Mouse (Mus musculus): Measurements from ENCODE around the gene Myo16. TPM values are rescaled to one million over a fixed set of nuclear protein-coding genes. Genes with fewer than 3 reads are reported as not detected.

The Myo16 gene
- polyA plus RNA-seq, 1 experiment, result not detected

GRCm38 (mm10) chr8:10545890-10546289, 392.2 kb downstream of the Myo16 start:
- H3K36me3 ChIP-seq (ENCODE audit: control insufficient read depth, insufficient read depth, low read length, poor library complexity, severe bottlenecking), result no peaks in the 10 kb centered on the region
- H3K27me3 ChIP-seq (ENCODE audit: control insufficient read depth, insufficient read depth, low read length, poor library complexity, severe bottlenecking), result no peaks in the 10 kb centered on the region
- H3K4me3 ChIP-seq (ENCODE audit: low read depth, low read length), result no peak overlapping the region
- H3K9me3 ChIP-seq (replicated peaks; ENCODE audit: control insufficient read depth, insufficient read depth, low read length, poor library complexity, severe bottlenecking), result peaks cover 15% of the 10 kb centered on the region
- H3K9ac ChIP-seq (ENCODE audit: low read depth, poor library complexity, severe bottlenecking), result no peak overlapping the region
- TF ChIP-seq EP300 (IDR thresholded peaks at IDR 0.05; ENCODE audit: insufficient read depth, low read depth, low read length) (no peak), CTCF (IDR thresholded peaks at IDR 0.05; ENCODE audit: low read depth, low read length) (no peak), POLR2A (IDR thresholded peaks at IDR 0.05; ENCODE audit: insufficient read depth, low read length) (no peak)
- H3K27ac ChIP-seq (ENCODE audit: insufficient read depth, low read length), result no peak overlapping the region
- H3K4me1 ChIP-seq (ENCODE audit: control insufficient read depth, insufficient read depth, low read length), result no peaks in the 10 kb centered on the region

DNA sequence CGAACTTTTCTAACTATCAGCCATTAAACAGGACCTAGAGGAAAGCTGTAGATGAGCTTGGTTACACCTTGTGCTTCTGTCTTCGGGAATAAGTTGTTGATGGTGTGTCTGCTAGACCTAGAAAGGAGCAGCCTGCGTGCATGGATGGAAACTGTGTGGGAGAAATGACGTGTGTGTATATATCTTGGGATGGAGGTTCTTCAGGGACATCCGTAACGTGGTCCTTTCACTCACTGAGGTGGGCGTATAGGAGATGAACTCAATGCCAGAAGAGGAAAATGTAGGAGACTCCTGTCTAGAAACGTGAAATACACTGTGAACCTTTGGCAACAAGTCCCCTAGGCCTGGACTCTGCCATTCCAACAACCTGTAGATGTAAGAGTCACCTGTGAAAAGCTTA, 392.8 kb downstream of the Myo16 start:
- no peaks in the 10 kb centered on the region for H3K36me3 ChIP-seq (ENCODE audit: control insufficient read depth, insufficient read depth, low read length, poor library complexity, severe bottlenecking)
- H3K9ac ChIP-seq (ENCODE audit: low read depth, poor library complexity, severe bottlenecking), result no peak overlapping the region
- TF ChIP-seq EP300 (IDR thresholded peaks at IDR 0.05; ENCODE audit: insufficient read depth, low read depth, low read length), result no peak
- no peak for TF ChIP-seq CTCF (IDR thresholded peaks at IDR 0.05; ENCODE audit: low read depth, low read length)
- TF ChIP-seq POLR2A (IDR thresholded peaks at IDR 0.05; ENCODE audit: insufficient read depth, low read length), result no peak
- H3K9me3 ChIP-seq (replicated peaks; ENCODE audit: control insufficient read depth, insufficient read depth, low read length, poor library complexity, severe bottlenecking), result peaks cover 15% of the 10 kb centered on the region
- H3K27ac ChIP-seq (ENCODE audit: insufficient read depth, low read length), result no peak overlapping the region
- H3K27me3 ChIP-seq (ENCODE audit: control insufficient read depth, insufficient read depth, low read length, poor library complexity, severe bottlenecking), result no peaks in the 10 kb centered on the region
- H3K4me1 ChIP-seq (ENCODE audit: control insufficient read depth, insufficient read depth, low read length), result no peaks in the 10 kb centered on the region
- H3K4me3 ChIP-seq (ENCODE audit: low read depth, low read length), result no peak overlapping the region

- Histone ChIP-seq H3K27me3 (ENCODE audit: control insufficient read depth, insufficient read depth, low read length, poor library complexity, severe bottlenecking) (no peaks in the 10 kb centered on the region), H3K9me3 (replicated peaks; ENCODE audit: control insufficient read depth, insufficient read depth, low read length, poor library complexity, severe bottlenecking) (peaks cover 15% of the 10 kb centered on the region), H3K36me3 (ENCODE audit: control insufficient read depth, insufficient read depth, low read length, poor library complexity, severe bottlenecking) (no peaks in the 10 kb centered on the region), H3K4me3 (ENCODE audit: low read depth, low read length) (no peak overlapping the region), H3K27ac (ENCODE audit: insufficient read depth, low read length) (no peak overlapping the region), H3K9ac (ENCODE audit: low read depth, poor library complexity, severe bottlenecking) (no peak overlapping the region), H3K4me1 (ENCODE audit: control insufficient read depth, insufficient read depth, low read length) (no peaks in the 10 kb centered on the region)
- TF ChIP-seq EP300 (IDR thresholded peaks at IDR 0.05; ENCODE audit: insufficient read depth, low read depth, low read length) (no peak), POLR2A (IDR thresholded peaks at IDR 0.05; ENCODE audit: insufficient read depth, low read length) (no peak), CTCF (IDR thresholded peaks at IDR 0.05; ENCODE audit: low read depth, low read length) (no peak)
Measured at GRCm38 (mm10) chr8:10548003-10548584, 394.4 kb downstream of the Myo16 start.

DNA sequence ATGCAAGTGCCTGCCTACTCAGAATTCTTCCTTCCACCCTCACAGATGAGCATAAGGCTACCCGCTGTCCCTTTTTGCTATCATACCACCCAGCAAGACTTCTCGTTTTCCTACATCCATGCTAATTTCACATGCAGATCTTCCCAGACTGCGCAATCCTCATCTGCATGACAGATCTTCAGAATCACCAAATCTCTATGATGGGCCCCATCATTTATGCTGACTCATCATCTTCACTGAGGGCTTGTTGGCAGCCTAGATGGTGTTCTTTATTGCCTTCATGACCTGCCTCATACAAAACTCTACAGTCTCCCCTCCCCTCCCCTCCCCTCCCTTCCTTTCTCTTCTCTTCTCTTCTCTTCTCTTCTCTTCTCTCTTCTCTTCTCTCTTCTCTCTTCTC, 395.7 kb downstream of the Myo16 start:
- H3K36me3 ChIP-seq (ENCODE audit: control insufficient read depth, insufficient read depth, low read length, poor library complexity, severe bottlenecking), result no peaks in the 10 kb centered on the region
- TF ChIP-seq CTCF (IDR thresholded peaks at IDR 0.05; ENCODE audit: low read depth, low read length) (no peak), POLR2A (IDR thresholded peaks at IDR 0.05; ENCODE audit: insufficient read depth, low read length) (no peak), EP300 (IDR thresholded peaks at IDR 0.05; ENCODE audit: insufficient read depth, low read depth, low read length) (no peak)
- no peaks in the 10 kb centered on the region for H3K27me3 ChIP-seq (ENCODE audit: control insufficient read depth, insufficient read depth, low read length, poor library complexity, severe bottlenecking)
- no peak overlapping the region for H3K4me3 ChIP-seq (ENCODE audit: low read depth, low read length)
- H3K4me1 ChIP-seq (ENCODE audit: control insufficient read depth, insufficient read depth, low read length), result no peaks in the 10 kb centered on the region
- no peak overlapping the region for H3K9ac ChIP-seq (ENCODE audit: low read depth, poor library complexity, severe bottlenecking)
- peaks cover 3% of the 10 kb centered on the region for H3K9me3 ChIP-seq (replicated peaks; ENCODE audit: control insufficient read depth, insufficient read depth, low read length, poor library complexity, severe bottlenecking)
- H3K27ac ChIP-seq (ENCODE audit: insufficient read depth, low read length), result no peak overlapping the region

- H3K27ac ChIP-seq (ENCODE audit: insufficient read depth, low read length), result no peak overlapping the region
- H3K4me1 ChIP-seq (ENCODE audit: control insufficient read depth, insufficient read depth, low read length), result no peaks in the 10 kb centered on the region
- H3K9me3 ChIP-seq (replicated peaks; ENCODE audit: control insufficient read depth, insufficient read depth, low read length, poor library complexity, severe bottlenecking), result no peaks in the 10 kb centered on the region
- H3K36me3 ChIP-seq (ENCODE audit: control insufficient read depth, insufficient read depth, low read length, poor library complexity, severe bottlenecking), result no peaks in the 10 kb centered on the region
- H3K9ac ChIP-seq (ENCODE audit: low read depth, poor library complexity, severe bottlenecking), result no peak overlapping the region
- H3K27me3 ChIP-seq (ENCODE audit: control insufficient read depth, insufficient read depth, low read length, poor library complexity, severe bottlenecking), result no peaks in the 10 kb centered on the region; the same call in 1 of the 2 replicates
- no peak overlapping the region for H3K4me3 ChIP-seq (ENCODE audit: low read depth, low read length)
- TF ChIP-seq CTCF (IDR thresholded peaks at IDR 0.05; ENCODE audit: low read depth, low read length), result no peak
- no peak for TF ChIP-seq EP300 (IDR thresholded peaks at IDR 0.05; ENCODE audit: insufficient read depth, low read depth, low read length)
- no peak for TF ChIP-seq POLR2A (IDR thresholded peaks at IDR 0.05; ENCODE audit: insufficient read depth, low read length)
Measured at GRCm38 (mm10) chr8:10557961-10558360, 404.2 kb downstream of the Myo16 start.

GRCm38 (mm10) chr8:10559479-10559878, 405.8 kb downstream of the Myo16 start:
- Histone ChIP-seq H3K27ac (ENCODE audit: insufficient read depth, low read length) (no peak overlapping the region), H3K36me3 (ENCODE audit: control insufficient read depth, insufficient read depth, low read length, poor library complexity, severe bottlenecking) (no peaks in the 10 kb centered on the region), H3K4me1 (ENCODE audit: control insufficient read depth, insufficient read depth, low read length) (no peaks in the 10 kb centered on the region), H3K9me3 (replicated peaks; ENCODE audit: control insufficient read depth, insufficient read depth, low read length, poor library complexity, severe bottlenecking) (no peaks in the 10 kb centered on the region), H3K27me3 (ENCODE audit: control insufficient read depth, insufficient read depth, low read length, poor library complexity, severe bottlenecking) (no peaks in the 10 kb centered on the region; the same call in 1 of the 2 replicates), H3K4me3 (ENCODE audit: low read depth, low read length) (no peak overlapping the region), H3K9ac (ENCODE audit: low read depth, poor library complexity, severe bottlenecking) (no peak overlapping the region)
- TF ChIP-seq CTCF (IDR thresholded peaks at IDR 0.05; ENCODE audit: low read depth, low read length) (no peak), EP300 (IDR thresholded peaks at IDR 0.05; ENCODE audit: insufficient read depth, low read depth, low read length) (no peak), POLR2A (IDR thresholded peaks at IDR 0.05; ENCODE audit: insufficient read depth, low read length) (no peak)

Data from ES-Bruce4 (cell line).